Mouse (Mus musculus) heart, embryonic 14.5 days (tissue): ENCODE measurements around the gene Svs5. TPM values are rescaled to one million over a fixed set of nuclear protein-coding genes. Genes with fewer than 3 reads are reported as not detected.

Experiments used
- ATAC-seq: fragments of 200-750 bp; cut with Nextera tagmentation; 2 replicates; pipeline ENCODE4 v1.8.0; 2017; ENCODE audit warnings: low read depth, moderate TSS enrichment; ENCODE audit not compliant: insufficient number of reproducible peaks, insufficient read depth, low FRiP score
- H3K27ac ChIP-seq, 2 experiments: fragments of 200-500 bp in 1 of 2; fragments of 300-500 bp in 1 of 2; sonication (generic) in 1 of 2; replicated peaks in 1 of 2; 2 replicates each; pipeline ENCODE4 v1.5.1; 2012 to 2014; ENCODE audit warnings: low read depth in 2 of 2, low read length in 2 of 2, control low read depth in 1 of 2, mild to moderate bottlenecking in 1 of 2, mixed read lengths in 1 of 2; ENCODE audit not compliant: control insufficient read depth in 1 of 2, insufficient read depth in 1 of 2
- H3K27me3 ChIP-seq: fragments of 300-500 bp; sonication (generic); 2 replicates; pipeline ENCODE4 v1.6.1; 2014; ENCODE audit warnings: mild to moderate bottlenecking, low read length, control low read depth; ENCODE audit not compliant: control insufficient read depth, insufficient read depth
- H3K36me3 ChIP-seq: fragments of 300-500 bp; sonication (generic); 2 replicates; pipeline ENCODE4 v1.6.1; 2014; ENCODE audit warnings: mild to moderate bottlenecking, control low read depth, low read length, mixed read lengths; ENCODE audit not compliant: control insufficient read depth, insufficient read depth
- H3K4me1 ChIP-seq, 2 experiments: fragments of 200-500 bp in 1 of 2; fragments of 300-500 bp in 1 of 2; sonication (generic) in 1 of 2; 2 replicates each; pipeline ENCODE4 v1.6.1; 2012 to 2014; ENCODE audit warnings: low read length in 2 of 2, control low read depth in 1 of 2, mixed read lengths in 1 of 2; ENCODE audit not compliant: control insufficient read depth in 2 of 2, insufficient read depth in 2 of 2
- H3K4me2 ChIP-seq: fragments of 300-500 bp; sonication (generic); 2 replicates; pipeline ENCODE4 v1.6.1; 2014; ENCODE audit warnings: mild to moderate bottlenecking, low read length
- H3K4me3 ChIP-seq, 2 experiments: fragments of 200-500 bp in 1 of 2; fragments of 300-500 bp in 1 of 2; sonication (generic) in 1 of 2; 2 replicates each; pipeline ENCODE4 v1.5.1; 2012 to 2014; ENCODE audit warnings: low read length in 2 of 2, mild to moderate bottlenecking in 2 of 2, control low read depth in 1 of 2, low read depth in 1 of 2, moderate library complexity in 1 of 2; ENCODE audit not compliant: control insufficient read depth in 1 of 2, insufficient read depth in 1 of 2
- H3K9ac ChIP-seq: fragments of 300-500 bp; sonication (generic); 2 replicates; pipeline ENCODE4 v1.6.1; 2014; ENCODE audit warnings: mild to moderate bottlenecking, low read length
- H3K9me3 ChIP-seq: fragments of 300-500 bp; sonication (generic); 2 replicates; pipeline ENCODE4 v1.6.1; 2016; ENCODE audit warnings: low read length, control low read depth; ENCODE audit not compliant: control insufficient read depth
- WGBS: fragments of 180-500 bp; shearing (Covaris S2); extraction: QIAGEN DNeasy Blood & Tissue Kit; methylation state at CpG from one replicate; pipeline ENCODE4 v1.1.7; 2014; 5-methylcytosine and 5-hydroxymethylcytosine counted together
- polyA plus RNA-seq: library from polyadenylated mRNA; unstranded; fragments of >200 nt; fragmentation: Nextera tagmentation; extraction: Ambion mirVana; gene quantifications from 2 replicates; pipeline ENCODE4 v1.2.1, GENCODE M21; 2014

The Svs5 gene
- polyA plus RNA-seq, 1 experiment from 2014 or later, result not detected

GRCm38 (mm10) chr2:164360974-164361657 lies 28.6 kb downstream of the Svs5 start:
- Histone ChIP-seq H3K4me3 (no peak overlapping the region), H3K4me1 (no peaks in the 10 kb centered on the region), H3K9me3 (no peaks in the 10 kb centered on the region), H3K36me3 (no peaks in the 10 kb centered on the region), H3K4me2 (no peak overlapping the region), H3K9ac (no peak overlapping the region), H3K27me3 (peaks cover 10% of the 10 kb centered on the region; the same call in 1 of the 2 replicates), H3K27ac (no peak overlapping the region)
- ATAC-seq, result no peak
- WGBS, result 28% methylated on average over 13 of the region's 13 CpGs

- no peaks in the 10 kb centered on the region for H3K9me3 ChIP-seq
- no peak overlapping the region for H3K4me2 ChIP-seq
- ATAC-seq, result no peak
- 38% methylated on average over 3 of the region's 3 CpGs for WGBS
- no peak overlapping the region for H3K4me3 ChIP-seq
- no peaks in the 10 kb centered on the region for H3K4me1 ChIP-seq
- H3K27ac ChIP-seq, result no peak overlapping the region
- H3K27me3 ChIP-seq, result no peaks in the 10 kb centered on the region
- H3K9ac ChIP-seq, result no peak overlapping the region
- no peaks in the 10 kb centered on the region for H3K36me3 ChIP-seq
Observed at GRCm38 (mm10) chr2:164366947-164367346, 34.4 kb downstream of the Svs5 start.

- Histone ChIP-seq H3K27ac (no peak overlapping the region), H3K4me3 (no peak overlapping the region), H3K36me3 (no peaks in the 10 kb centered on the region), H3K4me2 (no peak overlapping the region), H3K4me1 (no peaks in the 10 kb centered on the region), H3K27me3 (no peaks in the 10 kb centered on the region), H3K9me3 (no peaks in the 10 kb centered on the region), H3K9ac (no peak overlapping the region)
- ATAC-seq, result no peak
- WGBS, result 78% methylated on average over 6 of the region's 6 CpGs
Observed at GRCm38 (mm10) chr2:164368620-164369105, 36.1 kb downstream of the Svs5 start.

GRCm38 (mm10) chr2:164371371-164371770 lies 38.8 kb downstream of the Svs5 start:
- no peaks in the 10 kb centered on the region for H3K9me3 ChIP-seq
- H3K9ac ChIP-seq, result no peak overlapping the region
- H3K27me3 ChIP-seq, result no peaks in the 10 kb centered on the region
- no peak for ATAC-seq
- H3K27ac ChIP-seq, result no peak overlapping the region
- WGBS, result 83% methylated on average over 3 of the region's 3 CpGs
- no peaks in the 10 kb centered on the region for H3K36me3 ChIP-seq
- no peak overlapping the region for H3K4me2 ChIP-seq
- H3K4me1 ChIP-seq, result no peaks in the 10 kb centered on the region
- H3K4me3 ChIP-seq, result no peak overlapping the region

GRCm38 (mm10) chr2:164372408-164373053 lies 40.0 kb downstream of the Svs5 start:
- H3K27ac ChIP-seq, result no peak overlapping the region
- H3K36me3 ChIP-seq, result no peaks in the 10 kb centered on the region
- no peak overlapping the region for H3K4me3 ChIP-seq
- H3K9me3 ChIP-seq, result no peaks in the 10 kb centered on the region
- no peaks in the 10 kb centered on the region for H3K27me3 ChIP-seq
- 15% methylated on average over 3 of the region's 3 CpGs for WGBS
- no peak overlapping the region for H3K9ac ChIP-seq
- H3K4me2 ChIP-seq, result no peak overlapping the region
- ATAC-seq, result no peak
- H3K4me1 ChIP-seq, result no peaks in the 10 kb centered on the region

GRCm38 (mm10) chr2:164373187-164373586 lies 40.6 kb downstream of the Svs5 start:
- Histone ChIP-seq H3K9me3 (no peaks in the 10 kb centered on the region), H3K27ac (no peak overlapping the region), H3K36me3 (no peaks in the 10 kb centered on the region), H3K4me3 (no peak overlapping the region), H3K27me3 (no peaks in the 10 kb centered on the region), H3K4me2 (no peak overlapping the region), H3K9ac (no peak overlapping the region), H3K4me1 (no peaks in the 10 kb centered on the region)
- WGBS, result 41% methylated on average over 4 of the region's 4 CpGs
- ATAC-seq, result no peak

- Histone ChIP-seq H3K9ac (no peak overlapping the region), H3K4me3 (no peak overlapping the region), H3K36me3 (no peaks in the 10 kb centered on the region), H3K4me1 (no peaks in the 10 kb centered on the region), H3K9me3 (0 out of 2 replicates have a peak, but pooled peaks cover 2% of the 10 kb centered on the region), H3K4me2 (no peak overlapping the region), H3K27ac (no peak overlapping the region), H3K27me3 (no peaks in the 10 kb centered on the region)
- no peak for ATAC-seq
- 78% methylated on average over 15 of the region's 15 CpGs for WGBS
Observed at GRCm38 (mm10) chr2:164377478-164378426, 45.2 kb downstream of the Svs5 start.
